Mouse (Mus musculus): ENCODE results near the gene Etfb. TPM values are rescaled to one million over a fixed set of nuclear protein-coding genes. Genes with fewer than 3 reads are reported as not detected.

Gene Etfb
- polyA plus RNA-seq, 1 experiment from 2014 or later = 249 TPM

- Histone ChIP-seq H3K4me1 (no peaks in the 10 kb centered on the region), H3K4me3 (no peak overlapping the region), H3K27ac (no peak overlapping the region), H3K4me2 (no peak overlapping the region), H3K36me3 (no peaks in the 10 kb centered on the region), H3K9me3 (replicated peaks) (no peaks in the 10 kb centered on the region), H3K27me3 (replicated peaks) (peaks cover 27% of the 10 kb centered on the region), H3K9ac (no peak overlapping the region)
- no peak for ATAC-seq
- WGBS (ENCODE audit: insufficient replicate concordance) = 45% methylated on average over 8 of the region's 8 CpGs
Observed at GRCm38 (mm10) chr7:43482090-43482716, 38.3 kb downstream of the Etfb start.

- no peaks in the 10 kb centered on the region for H3K36me3 ChIP-seq
- H3K4me2 ChIP-seq = no peak overlapping the region
- no peaks in the 10 kb centered on the region for H3K4me1 ChIP-seq
- H3K27ac ChIP-seq = no peak overlapping the region
- peaks cover 24% of the 10 kb centered on the region for H3K27me3 ChIP-seq (replicated peaks)
- H3K9me3 ChIP-seq (replicated peaks) = no peaks in the 10 kb centered on the region
- no peak overlapping the region for H3K4me3 ChIP-seq
- WGBS (ENCODE audit: insufficient replicate concordance) = 7% methylated on average over 10 of the region's 10 CpGs
- ATAC-seq = no peak
- H3K9ac ChIP-seq = no peak overlapping the region
Observed at GRCm38 (mm10) chr7:43483236-43483635, 39.4 kb downstream of the Etfb start.

DNA sequence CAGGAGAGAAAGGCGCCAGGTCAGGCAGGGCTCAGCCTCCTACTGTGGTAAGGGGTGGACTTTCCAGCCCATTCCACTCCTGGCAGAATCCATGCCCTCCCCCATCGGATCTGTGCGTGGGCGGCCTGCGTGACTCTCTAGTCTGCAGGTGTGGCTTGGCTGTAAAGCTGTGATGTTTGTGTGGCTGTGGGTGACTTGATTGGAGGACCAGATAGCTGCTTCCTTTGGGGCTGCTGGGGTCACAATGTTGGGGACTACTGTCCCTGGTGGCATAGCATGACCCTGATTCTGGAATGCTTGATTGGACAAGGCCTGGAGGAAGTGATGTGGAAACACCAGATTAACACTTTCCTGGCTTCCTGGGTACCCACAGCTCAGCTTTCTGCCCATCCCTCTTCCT is 44.8 kb downstream of the Etfb start:
- Histone ChIP-seq H3K27ac (no peak overlapping the region), H3K4me2 (no peak overlapping the region), H3K27me3 (replicated peaks) (peaks cover 47% of the 10 kb centered on the region), H3K9ac (no peak overlapping the region), H3K4me1 (no peaks in the 10 kb centered on the region), H3K4me3 (no peak overlapping the region), H3K9me3 (replicated peaks) (no peaks in the 10 kb centered on the region), H3K36me3 (no peaks in the 10 kb centered on the region)
- WGBS (ENCODE audit: insufficient replicate concordance) = 33% methylated on average over 5 of the region's 5 CpGs
- no peak for ATAC-seq

DNA sequence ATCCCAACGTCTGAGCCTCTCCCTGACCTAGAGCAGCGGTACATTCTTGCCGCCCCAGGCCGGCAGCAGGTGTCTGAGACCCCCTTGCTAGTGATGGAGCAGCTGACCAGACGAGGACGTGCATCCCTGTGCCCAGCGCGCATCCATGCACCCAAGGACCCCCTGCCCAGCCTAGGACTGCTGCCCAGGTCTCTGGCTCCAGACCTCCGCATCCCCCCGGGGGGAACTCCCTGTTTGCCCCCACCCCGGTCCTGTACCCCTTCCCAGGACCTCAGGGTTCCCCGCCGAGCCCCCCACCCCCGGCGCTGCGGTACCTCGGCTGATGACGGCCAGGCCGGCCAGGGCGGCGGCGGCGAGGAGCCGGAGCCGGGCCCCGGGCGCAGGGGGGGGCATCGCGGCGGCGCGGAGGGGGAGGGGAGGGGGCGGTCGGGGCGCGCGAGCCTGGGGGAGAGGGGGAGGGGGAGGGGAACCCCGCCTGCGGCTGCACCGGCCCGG is 45.8 kb downstream of the Etfb start, which contains the start of gene Iglon5:
Iglon5 (minus strand) TSS at position 445 of the 495 bp plus-strand sequence.
- no peak for ATAC-seq
- no peak within 1 kb of the TSS for H3K27ac ChIP-seq
- H3K4me1 ChIP-seq = no peaks in the 10 kb centered on the region
- H3K36me3 ChIP-seq = no peaks in the 10 kb centered on the region
- WGBS (ENCODE audit: insufficient replicate concordance) = 5% methylated on average over 12 of the region's 41 CpGs
- H3K27me3 ChIP-seq (replicated peaks) = peaks cover 47% of the 10 kb centered on the region
- peak within 1 kb of the TSS; percentile 40 for H3K4me3 ChIP-seq
- H3K4me2 ChIP-seq = peak within 1 kb of the TSS; percentile 58
- H3K9ac ChIP-seq = peak within 1 kb of the TSS; percentile 12; the same call in 1 of the 2 replicates
- no peaks in the 10 kb centered on the region for H3K9me3 ChIP-seq (replicated peaks)

GRCm38 (mm10) chr7:43490182-43490584 is 46.3 kb downstream of the Etfb start:
- Histone ChIP-seq H3K9me3 (replicated peaks) (no peaks in the 10 kb centered on the region), H3K4me1 (no peaks in the 10 kb centered on the region), H3K27ac (no peak overlapping the region), H3K4me3 (peak overlapping the region; percentile 40), H3K27me3 (replicated peaks) (peaks cover 52% of the 10 kb centered on the region), H3K36me3 (no peaks in the 10 kb centered on the region), H3K4me2 (peak overlapping the region; percentile 58), H3K9ac (peak overlapping the region; percentile 12; the same call in 1 of the 2 replicates)
- 11% methylated on average over 7 of the region's 13 CpGs for WGBS (ENCODE audit: insufficient replicate concordance)
- no peak for ATAC-seq

- H3K9ac ChIP-seq = no peak overlapping the region
- no peaks in the 10 kb centered on the region for H3K9me3 ChIP-seq (replicated peaks)
- WGBS (ENCODE audit: insufficient replicate concordance) = 47% methylated on average over 9 of the region's 9 CpGs
- no peak for ATAC-seq
- peaks cover 59% of the 10 kb centered on the region for H3K27me3 ChIP-seq (replicated peaks)
- H3K4me3 ChIP-seq = no peak overlapping the region
- no peak overlapping the region for H3K27ac ChIP-seq
- H3K4me2 ChIP-seq = no peak overlapping the region
- H3K36me3 ChIP-seq = no peaks in the 10 kb centered on the region
- no peaks in the 10 kb centered on the region for H3K4me1 ChIP-seq
Observed at GRCm38 (mm10) chr7:43490861-43491260, 47.0 kb downstream of the Etfb start.

DNA sequence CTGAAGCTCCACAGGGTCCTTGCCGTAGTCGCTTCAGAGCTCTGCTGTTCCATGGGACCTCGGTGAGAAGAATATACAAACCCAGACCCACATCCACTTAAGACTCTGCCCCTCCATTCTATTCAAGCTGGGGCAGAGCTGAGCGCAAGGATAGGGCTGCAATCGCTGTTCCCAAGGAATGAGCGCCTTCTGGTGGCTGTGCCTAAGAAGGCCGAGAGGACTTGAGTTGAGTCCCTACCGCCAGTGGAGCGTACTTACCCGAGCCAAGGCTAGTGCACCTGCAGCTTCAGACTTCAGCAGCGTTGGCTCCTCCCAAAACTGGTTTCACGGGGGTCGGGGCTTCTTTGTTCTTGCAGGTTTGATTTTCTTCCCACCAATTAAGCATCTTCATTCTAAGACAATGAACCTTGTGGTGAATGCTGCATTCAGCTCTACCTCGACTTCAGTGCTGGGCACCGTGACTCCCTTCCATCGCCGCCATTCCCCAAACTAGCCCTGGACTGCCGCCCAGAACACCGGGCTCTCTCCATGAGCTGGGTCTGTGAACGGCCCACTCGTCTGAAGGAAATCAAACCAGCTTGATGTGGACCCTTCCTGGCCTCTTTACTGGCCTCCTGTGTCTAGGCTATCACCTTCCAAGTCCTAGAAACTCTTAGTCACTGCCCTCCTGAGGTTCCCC is 51.6 kb downstream of the Etfb start:
- no peak for ATAC-seq
- H3K27me3 ChIP-seq (replicated peaks) = peaks cover 30% of the 10 kb centered on the region
- H3K36me3 ChIP-seq = no peaks in the 10 kb centered on the region
- H3K9me3 ChIP-seq (replicated peaks) = no peaks in the 10 kb centered on the region
- no peak overlapping the region for H3K27ac ChIP-seq
- H3K4me1 ChIP-seq = no peaks in the 10 kb centered on the region
- 13% methylated on average over 21 of the region's 21 CpGs for WGBS (ENCODE audit: insufficient replicate concordance)
- no peak overlapping the region for H3K4me3 ChIP-seq
- H3K9ac ChIP-seq = no peak overlapping the region
- H3K4me2 ChIP-seq = no peak overlapping the region

Small RNAs within 50 kb of the gene (microRNA-seq; reads per million reads assigned to microRNA genes)
- gene Mir7051 = 2.1 reads per million

Other genes starting within 250 kb of the Etfb start
- gene Zfp715, start 130.8 kb upstream of the Etfb start, polyA plus RNA-seq (2016; fragmentation: Nextera tagmentation; extraction: Ambion mirVana) = 7.0 and 7.2 TPM in 2 replicates
- 2.4 and 2.7 TPM in 2 replicates for gene Siglecf, start 92.7 kb upstream of the Etfb start, polyA plus RNA-seq (2016; fragmentation: Nextera tagmentation; extraction: Ambion mirVana)
- 0.20 and 0.30 TPM in 2 replicates for gene Siglecg, start 35.9 kb upstream of the Etfb start, polyA plus RNA-seq (2016; fragmentation: Nextera tagmentation; extraction: Ambion mirVana)
- gene Lim2, start 16.4 kb upstream of the Etfb start, polyA plus RNA-seq (2016; fragmentation: Nextera tagmentation; extraction: Ambion mirVana) = not detected in 2 replicates
- 3.8 and 4.4 TPM in 2 replicates for gene Nkg7, start 7.0 kb upstream of the Etfb start, polyA plus RNA-seq (2016; fragmentation: Nextera tagmentation; extraction: Ambion mirVana)
- not detected in 2 replicates for gene Cldnd2, start 3.3 kb upstream of the Etfb start, polyA plus RNA-seq (2016; fragmentation: Nextera tagmentation; extraction: Ambion mirVana)
- 0.26 and 0.59 TPM in 2 replicates for gene Gm45233, start within 50 bp of the Etfb start, polyA plus RNA-seq (2016; fragmentation: Nextera tagmentation; extraction: Ambion mirVana)
- gene Vsig10l, start 19.1 kb downstream of the Etfb start, polyA plus RNA-seq (2016; fragmentation: Nextera tagmentation; extraction: Ambion mirVana) = 1.2 and 2.3 TPM in 2 replicates
- gene Iglon5, start 46.0 kb downstream of the Etfb start, polyA plus RNA-seq (2016; fragmentation: Nextera tagmentation; extraction: Ambion mirVana) = 0.05 TPM in 1 of 2 replicates, not detected in the other
- not detected in 2 replicates for gene 4931406B18Rik, start 61.9 kb downstream of the Etfb start, polyA plus RNA-seq (2016; fragmentation: Nextera tagmentation; extraction: Ambion mirVana)
- gene Cd33, start 100.3 kb downstream of the Etfb start, polyA plus RNA-seq (2016; fragmentation: Nextera tagmentation; extraction: Ambion mirVana) = 1.5 and 1.6 TPM in 2 replicates
- gene Zfp658, start 118.2 kb downstream of the Etfb start, polyA plus RNA-seq (2016; fragmentation: Nextera tagmentation; extraction: Ambion mirVana) = 0.46 and 0.56 TPM in 2 replicates
- gene Zfp719, start 135.5 kb downstream of the Etfb start, polyA plus RNA-seq (2016; fragmentation: Nextera tagmentation; extraction: Ambion mirVana) = 3.4 and 3.5 TPM in 2 replicates
- not detected in 2 replicates for gene Zfp819, start 163.1 kb downstream of the Etfb start, polyA plus RNA-seq (2016; fragmentation: Nextera tagmentation; extraction: Ambion mirVana)
- not detected in 2 replicates for gene Ceacam18, start 190.6 kb downstream of the Etfb start, polyA plus RNA-seq (2016; fragmentation: Nextera tagmentation; extraction: Ambion mirVana)
- gene Siglece, start 216.1 kb downstream of the Etfb start, polyA plus RNA-seq (2016; fragmentation: Nextera tagmentation; extraction: Ambion mirVana) = 0.79 and 1.6 TPM in 2 replicates
- 5.9 and 8.0 TPM in 2 replicates for gene Ctu1, start 227.9 kb downstream of the Etfb start, polyA plus RNA-seq (2016; fragmentation: Nextera tagmentation; extraction: Ambion mirVana)
- gene Klk14, start 246.3 kb downstream of the Etfb start, polyA plus RNA-seq (2016; fragmentation: Nextera tagmentation; extraction: Ambion mirVana) = not detected in 2 replicates